Mouse (Mus musculus): ENCODE data around the gene Olfr159. TPM values are rescaled to one million over a fixed set of nuclear protein-coding genes. Genes with fewer than 3 reads are reported as not detected.

The Olfr159 gene
- polyA plus RNA-seq, 1 experiment from 2014 or later, result not detected

DNA sequence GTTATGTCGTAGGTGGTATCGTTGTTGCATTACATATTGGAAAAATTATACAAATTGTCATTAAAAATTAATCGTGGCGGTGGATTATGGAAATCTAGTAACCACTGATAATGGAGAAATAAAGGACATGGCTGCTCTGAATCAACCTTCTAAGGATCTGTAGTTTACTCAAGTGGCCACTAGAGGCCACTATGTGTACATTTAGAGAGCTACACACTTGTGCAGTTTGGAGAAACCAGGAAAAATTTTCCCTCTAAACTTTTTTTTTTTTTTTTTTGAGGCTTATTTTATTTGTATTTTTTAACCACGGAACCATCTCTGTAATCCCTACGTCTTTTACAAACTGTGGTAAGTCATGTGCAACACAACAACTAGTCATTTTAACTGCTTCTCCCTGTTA lies 25.6 kb downstream of the Olfr159 start:
- DNase-seq (ENCODE audit: low spot score), result no peak
- Histone ChIP-seq H3K27me3 (replicated peaks; ENCODE audit: low read depth, poor library complexity, severe bottlenecking) (no peaks in the 10 kb centered on the region), H3K4me1 (peaks cover 15% of the 10 kb centered on the region; the same call in 1 of the 2 replicates), H3K27ac (replicated peaks) (no peak overlapping the region), H3K36me3 (replicated peaks) (no peaks in the 10 kb centered on the region), H3K9me3 (no peaks in the 10 kb centered on the region; the same call in 1 of the 2 replicates), H3K4me3 (no peak overlapping the region)
- 22% methylated on average over 6 of the region's 6 CpGs for WGBS

DNA sequence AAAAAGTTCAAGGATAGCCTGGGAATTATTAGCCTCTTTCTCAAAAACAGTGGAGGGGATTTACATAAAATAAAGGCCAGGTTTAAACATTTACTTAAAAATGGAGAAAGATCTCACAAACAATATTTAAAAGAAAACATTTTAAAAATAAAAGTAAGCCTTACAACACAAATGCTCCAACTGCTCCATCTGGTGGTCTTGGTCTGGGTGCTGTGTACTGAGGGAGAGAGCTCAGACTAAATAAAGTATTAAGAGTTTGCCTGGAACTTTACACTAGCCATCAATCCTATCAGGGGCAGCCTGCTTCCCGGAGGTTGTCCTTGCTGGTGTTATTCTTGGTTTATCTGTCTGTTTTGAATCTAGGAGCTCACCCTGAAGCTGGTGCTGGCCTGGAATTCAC lies 27.7 kb downstream of the Olfr159 start:
- 50% methylated on average over 1 of the region's 1 CpGs for WGBS
- no peak overlapping the region for H3K4me3 ChIP-seq
- DNase-seq (ENCODE audit: low spot score), result no peak

DNA sequence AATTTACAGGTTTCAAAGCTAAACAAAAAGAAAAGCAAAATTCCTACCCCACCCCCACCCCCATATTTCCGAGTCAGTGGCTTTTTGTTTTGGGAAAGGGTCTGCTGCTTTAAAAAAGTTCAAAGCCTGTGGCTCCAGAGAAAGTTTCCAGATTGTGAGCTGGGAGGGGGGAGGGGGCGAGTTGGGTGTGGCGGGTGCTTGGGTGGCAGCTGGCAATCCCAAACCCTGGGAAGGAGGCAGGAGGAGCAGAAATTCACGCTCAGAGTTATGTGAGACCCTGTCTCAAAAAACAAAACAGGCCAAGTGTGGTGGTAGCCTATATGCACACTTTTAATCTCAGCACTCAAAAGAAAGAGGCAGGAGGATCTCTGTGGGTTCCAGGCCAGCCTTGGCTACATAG lies 28.2 kb downstream of the Olfr159 start:
- Histone ChIP-seq H3K36me3 (replicated peaks) (no peaks in the 10 kb centered on the region), H3K27ac (replicated peaks) (no peak overlapping the region), H3K4me3 (no peak overlapping the region), H3K9me3 (no peaks in the 10 kb centered on the region), H3K27me3 (replicated peaks; ENCODE audit: low read depth, poor library complexity, severe bottlenecking) (no peaks in the 10 kb centered on the region), H3K4me1 (peaks cover 15% of the 10 kb centered on the region; the same call in 1 of the 2 replicates)
- DNase-seq (ENCODE audit: low spot score), result no peak
- WGBS, result 43% methylated on average over 4 of the region's 4 CpGs

More for the DNA sequence above, 27.7 kb downstream of the Olfr159 start:
- H3K4me1 ChIP-seq, result peaks cover 15% of the 10 kb centered on the region; the same call in 1 of the 2 replicates
- H3K36me3 ChIP-seq (replicated peaks), result no peaks in the 10 kb centered on the region
- H3K27ac ChIP-seq (replicated peaks), result no peak overlapping the region
- no peaks in the 10 kb centered on the region for H3K27me3 ChIP-seq (replicated peaks; ENCODE audit: low read depth, poor library complexity, severe bottlenecking)
- no peaks in the 10 kb centered on the region for H3K9me3 ChIP-seq

DNA sequence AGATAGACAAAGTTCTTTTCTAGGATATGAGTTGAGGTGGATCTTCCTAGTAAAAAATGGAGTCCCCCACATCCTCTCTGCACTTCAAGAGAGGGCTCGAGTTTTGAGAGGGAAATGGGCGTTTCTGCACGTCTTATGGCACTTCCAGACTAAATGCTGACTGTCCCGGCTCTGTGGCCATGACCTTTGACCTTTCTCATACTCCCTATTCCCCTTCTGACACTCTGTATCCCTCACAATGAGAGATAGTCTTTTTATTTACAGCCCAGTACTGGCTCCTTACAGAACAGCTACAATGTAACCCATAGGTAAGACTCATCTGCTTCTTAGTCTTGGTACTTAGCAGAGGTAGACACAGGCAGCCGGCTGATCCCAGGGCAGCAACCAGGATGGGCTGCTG lies 29.3 kb downstream of the Olfr159 start:
- H3K27ac ChIP-seq (replicated peaks), result no peak overlapping the region
- H3K4me3 ChIP-seq, result no peak overlapping the region
- no peak for DNase-seq (ENCODE audit: low spot score)
- H3K36me3 ChIP-seq (replicated peaks), result no peaks in the 10 kb centered on the region
- WGBS, result 59% methylated on average over 5 of the region's 5 CpGs
- peaks cover 22% of the 10 kb centered on the region for H3K4me1 ChIP-seq
- no peaks in the 10 kb centered on the region for H3K27me3 ChIP-seq (replicated peaks; ENCODE audit: low read depth, poor library complexity, severe bottlenecking)
- H3K9me3 ChIP-seq, result no peaks in the 10 kb centered on the region

DNA sequence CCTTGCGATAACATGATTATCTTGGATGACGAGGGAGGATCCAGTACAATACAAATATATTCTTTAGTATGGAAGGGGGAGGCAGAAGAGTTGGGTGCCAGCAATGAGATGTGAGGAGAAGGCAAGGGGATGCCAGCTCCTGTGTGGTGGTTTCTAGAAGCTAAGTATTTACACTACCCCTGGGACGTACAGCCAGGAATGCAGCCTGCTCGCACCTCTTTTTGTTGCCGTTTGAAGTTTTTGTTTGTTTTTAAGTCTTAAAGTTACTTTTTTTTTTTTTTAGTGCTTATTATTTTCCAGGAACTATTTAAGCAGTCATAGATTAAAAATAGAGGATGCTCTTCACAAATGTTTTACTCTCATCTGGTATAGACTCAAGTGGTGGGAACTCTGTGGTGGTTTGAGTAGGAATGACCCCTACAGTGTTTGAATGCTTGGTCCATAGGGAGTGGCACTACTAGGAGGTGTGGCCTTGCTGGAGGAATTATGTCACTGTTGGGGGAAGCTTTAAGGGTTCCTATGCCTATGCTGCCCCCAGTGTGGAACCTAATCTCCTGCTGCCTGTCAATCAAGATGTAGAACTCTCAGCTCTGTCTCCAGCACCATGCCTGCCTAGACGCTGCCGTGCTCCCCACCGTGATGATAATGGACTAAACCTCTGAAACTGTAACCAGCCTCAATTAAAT lies 31.7 kb downstream of the Olfr159 start:
- Histone ChIP-seq H3K4me1 (peaks cover 29% of the 10 kb centered on the region), H3K9me3 (no peaks in the 10 kb centered on the region), H3K36me3 (replicated peaks) (no peaks in the 10 kb centered on the region), H3K27ac (replicated peaks) (no peak overlapping the region), H3K4me3 (no peak overlapping the region), H3K27me3 (replicated peaks; ENCODE audit: low read depth, poor library complexity, severe bottlenecking) (no peaks in the 10 kb centered on the region)
- WGBS, result 75% methylated on average over 8 of the region's 8 CpGs
- DNase-seq (ENCODE audit: low spot score), result no peak

DNA sequence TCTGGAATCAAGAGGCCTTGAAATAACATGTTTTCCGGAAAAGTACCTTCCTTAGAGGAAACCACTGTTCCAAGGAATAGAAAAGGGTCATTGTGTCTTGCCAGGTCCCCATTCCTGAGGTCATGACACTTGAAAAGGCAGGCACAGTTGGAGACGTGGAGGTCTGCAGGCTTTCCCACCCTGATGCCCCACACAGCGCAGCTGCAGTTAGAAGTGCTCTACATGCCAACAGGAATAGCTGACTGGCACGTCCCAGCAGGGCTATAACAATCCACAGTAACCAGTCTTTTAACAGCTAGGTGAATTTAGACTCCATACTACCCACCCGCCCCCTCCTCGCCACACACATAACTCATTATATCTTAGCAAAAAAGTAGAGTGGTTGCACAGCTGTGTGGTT lies 33.7 kb downstream of the Olfr159 start:
- no peak overlapping the region for H3K27ac ChIP-seq (replicated peaks)
- peaks cover 29% of the 10 kb centered on the region for H3K4me1 ChIP-seq
- no peak for DNase-seq (ENCODE audit: low spot score)
- H3K27me3 ChIP-seq (replicated peaks; ENCODE audit: low read depth, poor library complexity, severe bottlenecking), result no peaks in the 10 kb centered on the region
- H3K9me3 ChIP-seq, result no peaks in the 10 kb centered on the region
- H3K36me3 ChIP-seq (replicated peaks), result no peaks in the 10 kb centered on the region
- H3K4me3 ChIP-seq, result no peak overlapping the region
- WGBS, result 51% methylated on average over 6 of the region's 6 CpGs

DNA sequence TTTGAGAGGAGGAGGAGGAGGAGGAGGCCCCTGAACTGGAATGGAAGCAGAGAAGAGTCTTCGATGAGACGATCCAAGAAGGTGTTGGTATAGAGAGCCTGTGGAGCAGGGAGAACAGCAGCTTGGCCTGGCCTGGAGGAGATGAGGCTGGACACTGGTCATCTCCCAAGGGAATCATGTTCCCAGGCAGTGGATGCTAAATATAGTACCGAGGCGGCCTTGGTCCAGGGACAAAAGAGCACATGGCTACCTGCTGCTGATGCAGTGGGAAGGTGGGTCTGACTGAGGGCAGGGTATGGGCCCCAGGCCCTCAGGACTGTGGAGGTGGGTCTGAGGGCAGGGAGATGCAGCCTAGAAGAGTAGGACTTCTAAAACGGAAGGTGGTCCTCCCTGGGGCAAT lies 37.6 kb downstream of the Olfr159 start:
- no peaks in the 10 kb centered on the region for H3K36me3 ChIP-seq (replicated peaks)
- no peak for DNase-seq (ENCODE audit: low spot score)
- H3K27me3 ChIP-seq (replicated peaks; ENCODE audit: low read depth, poor library complexity, severe bottlenecking), result no peaks in the 10 kb centered on the region
- no peaks in the 10 kb centered on the region for H3K9me3 ChIP-seq
- peaks cover 45% of the 10 kb centered on the region for H3K4me1 ChIP-seq
- H3K27ac ChIP-seq (replicated peaks), result no peak overlapping the region
- H3K4me3 ChIP-seq, result no peak overlapping the region
- WGBS, result 86% methylated on average over 5 of the region's 5 CpGs

DNA sequence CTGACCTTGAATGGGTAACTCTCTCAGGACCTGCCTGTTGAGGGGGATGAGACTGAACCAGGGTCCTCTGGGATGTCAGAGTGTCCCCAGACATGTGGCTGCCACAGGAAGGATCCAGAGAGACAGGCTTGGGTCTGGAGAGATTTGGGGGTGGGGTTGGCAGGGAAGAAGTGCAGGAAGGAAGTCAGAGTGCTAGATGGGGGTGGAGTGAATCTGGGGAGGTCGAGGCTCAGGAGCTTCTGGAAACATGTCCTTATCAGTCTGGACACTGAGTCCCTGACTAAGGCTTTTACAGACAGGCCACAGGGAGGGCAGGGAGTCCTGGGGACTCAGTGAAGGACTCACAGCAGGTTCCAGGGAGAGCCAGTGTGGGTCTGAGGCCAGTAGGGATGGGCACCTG lies 38.6 kb downstream of the Olfr159 start:
- no peaks in the 10 kb centered on the region for H3K9me3 ChIP-seq
- no peak overlapping the region for H3K27ac ChIP-seq (replicated peaks)
- H3K36me3 ChIP-seq (replicated peaks), result no peaks in the 10 kb centered on the region
- no peak for DNase-seq (ENCODE audit: low spot score)
- H3K27me3 ChIP-seq (replicated peaks; ENCODE audit: low read depth, poor library complexity, severe bottlenecking), result no peaks in the 10 kb centered on the region
- no peak overlapping the region for H3K4me3 ChIP-seq
- 17% methylated on average over 1 of the region's 1 CpGs for WGBS
- H3K4me1 ChIP-seq, result peaks cover 48% of the 10 kb centered on the region

DNA sequence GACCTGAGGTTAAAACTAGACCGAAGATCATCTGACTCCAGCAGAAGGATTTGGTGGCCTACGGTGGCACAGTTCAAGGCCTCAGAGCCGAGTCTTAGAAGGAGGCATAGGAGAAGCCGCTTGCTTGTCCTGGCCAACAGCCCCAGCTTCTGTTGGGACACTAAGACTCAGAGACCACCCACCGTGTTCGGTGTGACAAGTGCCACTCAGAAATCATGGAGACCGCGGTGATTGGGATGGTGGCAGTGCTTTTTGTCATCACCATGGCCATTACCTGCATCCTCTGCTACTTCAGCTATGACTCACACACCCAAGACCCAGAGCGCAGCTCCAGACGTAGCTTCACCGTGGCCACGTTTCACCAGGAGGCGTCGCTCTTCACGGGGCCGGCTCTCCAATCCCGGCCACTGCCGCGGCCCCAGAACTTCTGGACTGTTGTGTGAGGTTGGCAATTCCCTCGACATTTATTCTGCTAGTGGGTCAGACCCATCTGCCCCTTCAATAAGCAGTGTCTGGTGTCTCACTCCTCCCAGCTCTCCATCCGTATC lies 40.0 kb downstream of the Olfr159 start:
- peaks cover 51% of the 10 kb centered on the region for H3K4me1 ChIP-seq
- no peaks in the 10 kb centered on the region for H3K27me3 ChIP-seq (replicated peaks; ENCODE audit: low read depth, poor library complexity, severe bottlenecking)
- no peak overlapping the region for H3K4me3 ChIP-seq
- DNase-seq (ENCODE audit: low spot score), result no peak
- H3K9me3 ChIP-seq, result no peaks in the 10 kb centered on the region
- H3K36me3 ChIP-seq (replicated peaks), result no peaks in the 10 kb centered on the region
- WGBS, result 75% methylated on average over 21 of the region's 21 CpGs
- no peak overlapping the region for H3K27ac ChIP-seq (replicated peaks)

DNA sequence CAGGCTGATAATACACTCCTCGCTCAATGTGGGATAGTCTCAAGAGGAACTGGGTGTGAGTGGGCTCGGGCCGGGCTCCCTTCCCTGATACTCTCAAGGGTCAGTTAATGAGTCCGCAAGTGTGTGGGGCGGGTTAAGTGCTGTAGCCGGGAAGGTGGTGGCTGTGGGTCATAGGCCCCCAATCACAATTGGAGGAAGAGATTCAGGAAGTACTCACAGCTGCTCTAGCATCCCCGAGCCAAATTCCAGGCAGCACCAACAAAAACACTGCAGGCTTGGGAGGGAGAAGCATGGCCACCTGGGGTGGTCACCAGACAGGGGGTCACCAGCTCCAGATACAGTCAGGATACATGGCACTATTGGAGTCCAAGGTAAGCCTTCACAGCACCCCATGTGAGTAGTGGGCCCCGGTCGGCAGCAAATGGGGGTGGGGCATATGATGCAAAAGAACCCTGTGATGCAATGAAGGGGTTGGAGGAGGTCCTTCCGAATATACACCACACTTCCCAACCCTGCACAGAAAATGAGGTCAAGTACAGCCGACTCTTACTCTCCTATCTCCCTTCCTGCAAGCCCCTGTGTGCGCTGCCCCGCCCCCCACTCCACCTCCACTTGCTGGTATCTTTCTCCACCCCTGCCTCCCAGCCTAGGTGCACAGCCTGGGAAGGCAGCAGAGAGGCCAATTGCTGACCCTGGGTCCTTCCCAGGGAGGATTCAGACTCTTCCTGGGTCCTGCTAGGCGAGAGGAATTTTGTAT lies 40.8 kb downstream of the Olfr159 start, which contains the start of gene Spaar:
Gene Spaar (plus strand): TSS at position 241 of the 757 bp plus-strand sequence.
- no peak for DNase-seq (ENCODE audit: low spot score)
- no peaks in the 10 kb centered on the region for H3K27me3 ChIP-seq (replicated peaks; ENCODE audit: low read depth, poor library complexity, severe bottlenecking)
- no peaks in the 10 kb centered on the region for H3K9me3 ChIP-seq
- no peak within 1 kb of the TSS for H3K4me3 ChIP-seq
- peaks cover 47% of the 10 kb centered on the region for H3K4me1 ChIP-seq
- H3K36me3 ChIP-seq (replicated peaks), result no peaks in the 10 kb centered on the region
- H3K27ac ChIP-seq (replicated peaks), result no peak within 1 kb of the TSS
- 67% methylated on average over 14 of the region's 14 CpGs for WGBS

DNA sequence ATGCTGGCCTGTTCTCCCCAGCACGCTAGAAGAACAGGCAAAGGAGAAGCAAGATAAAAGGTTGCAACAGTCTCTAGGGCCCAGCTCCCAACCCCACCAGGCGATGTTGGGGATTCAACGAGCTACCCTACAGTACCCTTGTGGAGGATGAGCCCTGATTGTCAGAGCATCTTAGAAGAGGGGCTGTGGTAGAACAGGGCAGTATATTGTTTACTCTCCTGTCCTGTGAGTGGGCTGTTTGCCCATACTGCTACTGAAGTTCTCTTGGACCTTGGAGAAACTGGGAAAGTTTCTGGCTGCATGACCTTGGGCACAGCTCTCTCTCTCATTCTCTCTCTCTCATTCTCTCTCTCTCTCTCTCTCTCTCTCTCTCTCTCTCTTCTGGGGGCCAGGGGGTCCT lies 41.7 kb downstream of the Olfr159 start:
- Histone ChIP-seq H3K27ac (replicated peaks) (no peak overlapping the region), H3K4me1 (peaks cover 45% of the 10 kb centered on the region), H3K9me3 (no peaks in the 10 kb centered on the region), H3K36me3 (replicated peaks) (no peaks in the 10 kb centered on the region), H3K27me3 (replicated peaks; ENCODE audit: low read depth, poor library complexity, severe bottlenecking) (no peaks in the 10 kb centered on the region), H3K4me3 (no peak overlapping the region)
- 69% methylated on average over 3 of the region's 3 CpGs for WGBS
- no peak for DNase-seq (ENCODE audit: low spot score)

DNA sequence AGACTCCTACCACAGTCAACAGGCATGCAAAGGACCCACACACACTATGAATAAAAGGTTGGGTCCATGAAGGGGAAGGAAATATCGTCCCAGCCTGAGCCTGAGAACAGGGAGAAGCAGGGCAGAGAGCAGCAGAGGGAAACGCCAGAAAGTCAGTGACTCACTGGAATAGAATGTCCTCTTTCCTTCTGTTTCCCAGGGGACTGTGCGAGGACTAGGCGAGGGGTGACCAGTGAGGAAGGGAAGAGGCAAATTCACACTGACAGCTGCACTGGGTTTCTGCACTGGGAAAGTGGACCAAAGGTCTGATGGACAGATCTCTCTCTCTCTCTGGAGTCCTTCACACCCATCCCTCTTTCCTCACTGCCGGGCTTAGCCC lies 42.2 kb downstream of the Olfr159 start:
- no peaks in the 10 kb centered on the region for H3K27me3 ChIP-seq (replicated peaks; ENCODE audit: low read depth, poor library complexity, severe bottlenecking)
- no peak overlapping the region for H3K4me3 ChIP-seq
- H3K36me3 ChIP-seq (replicated peaks), result no peaks in the 10 kb centered on the region
- 37% methylated on average over 5 of the region's 5 CpGs for WGBS
- no peaks in the 10 kb centered on the region for H3K9me3 ChIP-seq
- no peak for DNase-seq (ENCODE audit: low spot score)
- H3K4me1 ChIP-seq, result peaks cover 43% of the 10 kb centered on the region
- H3K27ac ChIP-seq (replicated peaks), result 0 out of 2 replicates have a peak overlapping the region, but pooled peaks have one; percentile 30
